Mouse (Mus musculus) adrenal gland (tissue): ENCODE measurements around the gene Chrm4.

Source experiments
- intact Hi-C: fragments of 180-260 bp; cut with DNase I; formaldehyde crosslinking; loops from one replicate; pipeline ENCODE4 v1.15.1; 2025
- microRNA-seq, 2 experiments: library from miRNA; unstranded; fragments of <30 nt; microRNA quantifications; one replicate each; pipeline ENCODE4; 2019

The Chrm4 gene

DNA sequence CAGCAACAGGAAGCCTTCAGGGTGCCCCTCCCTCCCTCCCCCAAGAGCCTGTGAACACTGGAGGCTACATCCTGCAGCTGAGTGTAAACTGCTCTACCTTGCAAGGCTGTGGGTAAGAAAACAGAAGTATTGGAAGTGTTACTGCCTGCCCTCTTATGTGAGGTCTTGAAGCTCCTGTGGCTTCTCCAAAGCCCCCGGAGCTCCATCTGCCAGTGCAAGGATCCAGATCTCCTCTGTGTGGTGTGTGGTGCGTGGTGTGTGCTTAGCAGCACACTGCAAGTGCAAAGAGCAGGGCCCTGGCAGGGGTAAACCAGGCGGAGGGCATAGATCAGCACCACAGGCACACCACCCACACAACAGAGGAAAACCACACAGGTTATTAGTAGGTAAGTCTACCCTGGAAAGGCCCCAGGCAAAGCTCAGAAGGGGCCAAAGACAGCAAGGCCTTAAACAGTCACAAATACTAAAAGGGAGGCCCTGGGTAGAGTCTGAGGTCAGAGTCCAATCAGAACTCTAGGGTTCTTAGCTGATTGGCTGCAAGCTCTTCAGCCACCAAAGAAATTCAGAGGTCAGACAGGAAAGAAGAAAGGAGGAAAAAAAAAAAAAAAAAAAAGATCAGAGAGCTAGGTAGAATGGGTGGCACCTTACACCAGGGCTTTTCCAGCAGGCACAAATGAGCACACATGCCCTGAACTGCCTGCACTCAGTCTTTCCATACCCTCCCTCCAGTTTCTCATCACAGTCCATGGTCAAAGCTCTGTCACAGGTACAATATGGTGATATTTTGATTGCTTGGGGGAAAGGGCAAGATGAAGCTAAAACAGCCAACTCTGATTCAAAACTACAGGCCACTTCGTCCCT is 35.1 kb downstream of the Chrm4 start:
- intact Hi-C loops, result no loop called here

DNA sequence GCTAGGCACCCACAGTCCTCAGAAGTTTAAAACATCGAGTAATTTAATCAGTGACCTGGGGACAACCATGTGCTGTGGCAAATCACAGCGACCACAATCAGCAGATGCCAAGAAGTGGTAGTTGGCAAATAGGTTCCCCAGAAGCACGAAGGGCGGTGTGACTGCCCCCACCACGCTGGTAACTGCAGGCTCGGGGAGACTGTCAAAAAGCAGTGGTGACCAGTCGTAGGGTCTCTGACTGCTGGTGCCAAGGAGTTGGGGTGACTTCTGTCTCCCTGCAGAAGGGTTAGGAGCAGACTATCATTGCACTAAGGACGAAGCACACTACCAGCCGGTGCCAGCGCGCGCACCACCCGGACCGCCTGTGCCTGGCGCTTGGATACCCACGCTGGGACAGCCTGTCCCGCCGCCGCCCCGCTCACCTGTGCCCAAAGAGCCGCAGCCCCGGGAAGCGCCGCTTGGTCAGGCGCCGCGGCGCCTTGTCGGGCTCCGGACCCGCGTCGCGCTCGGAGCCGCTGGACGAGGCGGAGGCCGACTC is 35.9 kb downstream of the Chrm4 start:
- intact Hi-C loops, result no loop called here

DNA sequence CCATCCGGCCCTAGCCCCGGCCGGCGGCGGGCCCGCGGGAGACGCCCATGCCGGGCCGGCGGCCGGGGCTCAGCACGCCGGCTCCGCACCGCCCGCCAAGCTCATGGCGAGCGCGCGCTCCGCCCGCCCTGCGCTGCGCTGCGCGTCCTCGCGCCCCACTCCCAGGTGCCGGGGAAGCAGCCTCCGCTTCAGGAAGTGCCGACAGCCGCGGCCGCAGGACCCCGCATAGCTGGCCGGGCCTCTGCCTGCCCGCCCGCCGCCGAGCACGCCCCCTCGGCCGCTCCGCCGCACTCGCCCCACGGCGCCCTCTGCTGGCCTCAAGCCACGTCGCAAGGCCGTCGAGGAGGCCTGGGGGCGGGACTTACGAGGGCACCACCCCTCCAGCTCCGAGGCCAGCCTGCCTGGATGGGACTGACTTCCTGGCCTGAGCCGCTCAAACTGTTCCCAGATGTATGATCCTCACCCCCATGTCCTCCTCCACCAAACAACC is 36.4 kb downstream of the Chrm4 start:
- intact Hi-C loops, result no loop called here

DNA sequence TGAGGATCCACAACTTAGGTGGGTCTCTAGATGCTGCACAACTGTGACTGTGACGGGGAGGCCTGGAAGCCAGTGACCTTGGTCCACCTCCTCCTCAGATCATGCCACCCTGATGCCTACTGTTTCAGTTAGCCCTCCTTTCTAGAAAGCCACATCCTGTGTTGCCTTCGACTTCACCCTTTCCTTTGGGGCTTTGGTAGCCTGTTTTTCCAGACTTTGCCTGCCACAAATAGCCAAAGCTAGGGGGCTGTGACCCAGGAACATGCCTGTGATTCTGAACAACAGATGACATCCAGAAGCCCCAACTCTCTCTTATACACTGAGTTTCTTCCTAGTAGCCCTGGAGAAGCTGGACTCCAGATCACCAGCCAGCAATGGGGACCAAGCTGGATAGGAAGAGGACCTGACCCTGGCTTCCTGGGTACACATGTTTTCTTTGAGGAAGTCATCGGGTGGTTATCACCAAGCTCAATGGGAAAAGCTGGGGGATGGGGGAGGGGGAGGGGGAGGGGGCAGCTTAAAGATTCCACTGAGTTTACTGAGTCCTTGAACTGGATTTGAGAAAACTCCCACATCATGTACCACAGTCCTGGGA is 37.7 kb downstream of the Chrm4 start:
- intact Hi-C loops, result no loop called here

DNA sequence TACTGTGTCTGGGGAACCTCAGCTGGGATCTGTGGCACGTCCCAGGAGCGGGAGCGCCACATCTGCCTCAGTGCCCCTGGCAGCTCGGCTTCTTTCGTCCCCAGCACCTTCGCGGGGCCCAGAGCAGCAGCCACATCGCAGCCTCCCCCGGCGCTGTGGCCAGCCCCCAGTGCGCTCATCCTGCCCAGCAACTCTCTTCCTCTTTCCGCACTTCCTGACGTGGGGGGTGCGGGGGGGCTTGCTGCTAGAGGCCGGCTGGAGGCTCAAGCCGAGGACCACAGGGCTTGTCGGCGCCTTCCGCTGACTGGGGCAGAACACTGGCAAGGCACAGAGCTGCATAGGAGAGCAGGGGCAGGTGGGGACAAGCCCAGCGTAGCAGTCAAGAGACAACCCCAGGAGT is 38.4 kb downstream of the Chrm4 start:
- intact Hi-C loops, result no loop called here

DNA sequence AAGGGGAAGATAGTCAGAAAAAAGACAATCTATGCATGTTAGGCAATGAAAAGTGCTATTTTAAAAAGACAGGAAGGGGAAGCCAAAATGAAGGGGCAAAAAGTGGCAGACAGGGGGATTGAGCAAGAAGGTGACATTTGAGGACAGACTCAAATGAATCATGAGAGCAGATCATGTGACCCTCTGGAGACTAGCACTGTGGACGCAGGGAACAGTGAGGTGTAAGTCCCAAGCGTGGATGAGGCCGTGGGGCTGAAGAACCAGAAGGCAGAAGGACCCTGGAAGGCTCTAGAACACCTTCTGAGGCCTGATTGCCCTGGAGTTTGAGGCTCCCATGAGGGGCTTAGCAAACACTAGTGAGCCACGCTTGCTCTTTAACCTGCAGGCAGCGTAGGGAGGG is 39.3 kb downstream of the Chrm4 start:
- intact Hi-C loops, result no loop called here

DNA sequence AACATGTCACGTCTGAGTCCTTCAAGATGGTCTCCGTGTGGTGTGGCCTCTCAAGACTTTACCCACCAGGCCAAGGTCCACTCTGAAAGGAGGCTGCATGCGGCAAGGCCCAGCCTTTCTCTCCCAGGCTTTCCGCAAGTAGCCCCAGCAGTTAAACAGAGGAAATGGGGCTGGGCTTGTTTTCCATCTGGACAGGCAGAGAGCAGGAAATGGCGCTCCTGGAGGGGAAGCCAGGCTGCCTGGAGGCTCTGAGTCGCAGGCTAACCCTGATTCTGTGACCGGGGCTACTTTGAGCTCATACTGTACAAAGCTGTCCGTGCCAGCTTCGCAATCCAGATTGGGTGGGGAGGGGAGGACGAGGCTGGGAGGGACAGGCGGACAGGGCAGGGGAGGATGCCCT is 40.9 kb downstream of the Chrm4 start:
- intact Hi-C loops, result no loop called here

DNA sequence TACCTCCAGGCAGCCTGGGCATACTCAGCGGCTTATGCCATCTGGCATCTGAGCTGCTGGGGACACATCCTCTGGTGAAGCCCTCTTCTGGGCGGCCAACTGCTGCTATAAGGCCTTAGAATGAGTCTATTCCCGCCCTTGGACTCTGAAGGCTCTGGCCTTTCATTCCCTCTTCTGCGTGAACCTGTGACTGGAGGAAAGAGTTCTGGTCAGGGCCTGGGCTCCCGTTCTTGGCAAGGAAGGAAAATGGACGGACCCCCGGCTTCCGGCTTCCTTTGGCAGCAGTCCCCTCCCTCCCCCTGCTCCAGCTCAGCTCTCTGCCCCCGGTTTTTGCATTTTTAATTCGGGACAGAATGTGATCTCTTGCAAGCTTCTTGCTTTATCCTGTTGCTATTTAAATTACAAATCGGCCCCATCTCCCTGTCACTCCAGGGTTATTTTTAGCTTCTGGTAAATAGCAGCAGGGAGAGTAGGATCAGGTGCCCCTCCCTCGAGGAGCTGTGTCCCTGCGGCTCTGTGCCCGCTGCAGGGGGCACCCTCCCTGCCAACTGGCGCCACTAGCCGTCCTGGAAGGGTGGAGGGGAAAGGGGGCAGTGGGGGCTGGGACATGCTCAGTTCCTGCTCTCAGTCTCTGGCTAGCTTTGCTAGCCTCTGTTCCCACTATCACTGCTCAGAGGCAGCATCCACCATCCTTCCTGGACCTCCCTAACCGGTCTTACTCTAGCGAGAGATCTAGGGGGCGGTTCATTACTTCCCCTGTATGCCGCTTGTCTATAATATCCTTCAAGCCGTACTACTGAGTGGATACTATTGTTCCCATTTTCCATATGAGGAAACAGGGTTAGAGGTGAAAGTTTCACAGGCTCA is 44.4 kb downstream of the Chrm4 start:
- intact Hi-C loops, result no loop called here

DNA sequence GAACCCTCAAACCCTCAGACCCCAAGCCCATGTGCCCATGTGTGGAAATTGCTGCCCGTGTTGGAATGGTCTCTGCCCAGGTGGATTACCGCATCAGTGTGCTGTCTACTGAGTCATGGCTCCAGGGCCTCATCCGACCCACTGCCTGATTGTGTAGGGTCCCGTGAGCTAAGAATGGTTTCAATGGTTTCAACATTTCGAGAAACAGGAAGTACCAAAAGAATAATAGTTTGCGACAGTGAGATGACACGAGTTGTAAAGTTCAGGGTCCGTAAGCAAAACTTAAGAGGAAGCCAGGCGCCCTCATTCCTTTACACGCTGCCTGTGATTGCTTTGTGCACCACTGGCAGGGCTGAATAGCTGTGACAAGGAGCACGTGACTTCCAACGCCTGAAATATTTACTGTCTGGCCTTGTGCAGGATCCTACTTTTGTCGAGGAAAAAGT is 45.1 kb downstream of the Chrm4 start:
- intact Hi-C loops, result no loop called here

DNA sequence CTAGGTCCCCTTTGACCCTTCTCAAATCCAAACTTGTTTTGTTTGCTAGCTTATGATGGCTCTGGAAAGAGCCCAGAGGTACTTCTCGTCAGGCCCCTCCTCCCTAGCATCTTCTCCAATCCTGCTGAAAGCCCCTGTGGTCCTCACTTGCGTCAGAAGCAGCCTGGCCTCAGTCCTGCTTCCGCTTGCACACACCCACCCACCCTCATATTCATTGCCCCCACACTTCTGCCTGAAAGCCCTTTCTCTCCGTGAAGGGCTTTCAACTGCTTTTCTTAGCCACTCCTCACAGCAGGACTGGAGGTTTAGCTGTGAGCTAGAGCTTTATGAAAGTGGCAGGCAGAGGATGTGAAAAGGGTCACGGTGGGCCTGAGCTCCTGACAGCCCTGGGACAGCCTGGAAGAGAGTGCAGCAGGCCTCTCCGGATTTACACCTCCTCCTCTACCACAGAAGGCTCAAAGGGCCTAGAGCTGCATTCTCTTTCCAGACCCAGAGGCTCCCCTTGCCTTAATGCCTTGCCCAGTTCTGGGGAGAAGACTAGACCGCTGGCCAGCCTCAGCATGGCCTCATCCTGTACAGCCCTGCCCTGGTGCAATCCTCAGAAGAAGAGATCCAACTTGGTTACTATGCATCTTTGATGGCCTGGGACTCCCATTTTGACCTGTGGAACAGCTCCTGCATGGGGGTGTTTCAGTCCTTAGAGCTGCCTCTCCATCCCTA is 46.5 kb downstream of the Chrm4 start:
- intact Hi-C loops, result no loop called here

DNA sequence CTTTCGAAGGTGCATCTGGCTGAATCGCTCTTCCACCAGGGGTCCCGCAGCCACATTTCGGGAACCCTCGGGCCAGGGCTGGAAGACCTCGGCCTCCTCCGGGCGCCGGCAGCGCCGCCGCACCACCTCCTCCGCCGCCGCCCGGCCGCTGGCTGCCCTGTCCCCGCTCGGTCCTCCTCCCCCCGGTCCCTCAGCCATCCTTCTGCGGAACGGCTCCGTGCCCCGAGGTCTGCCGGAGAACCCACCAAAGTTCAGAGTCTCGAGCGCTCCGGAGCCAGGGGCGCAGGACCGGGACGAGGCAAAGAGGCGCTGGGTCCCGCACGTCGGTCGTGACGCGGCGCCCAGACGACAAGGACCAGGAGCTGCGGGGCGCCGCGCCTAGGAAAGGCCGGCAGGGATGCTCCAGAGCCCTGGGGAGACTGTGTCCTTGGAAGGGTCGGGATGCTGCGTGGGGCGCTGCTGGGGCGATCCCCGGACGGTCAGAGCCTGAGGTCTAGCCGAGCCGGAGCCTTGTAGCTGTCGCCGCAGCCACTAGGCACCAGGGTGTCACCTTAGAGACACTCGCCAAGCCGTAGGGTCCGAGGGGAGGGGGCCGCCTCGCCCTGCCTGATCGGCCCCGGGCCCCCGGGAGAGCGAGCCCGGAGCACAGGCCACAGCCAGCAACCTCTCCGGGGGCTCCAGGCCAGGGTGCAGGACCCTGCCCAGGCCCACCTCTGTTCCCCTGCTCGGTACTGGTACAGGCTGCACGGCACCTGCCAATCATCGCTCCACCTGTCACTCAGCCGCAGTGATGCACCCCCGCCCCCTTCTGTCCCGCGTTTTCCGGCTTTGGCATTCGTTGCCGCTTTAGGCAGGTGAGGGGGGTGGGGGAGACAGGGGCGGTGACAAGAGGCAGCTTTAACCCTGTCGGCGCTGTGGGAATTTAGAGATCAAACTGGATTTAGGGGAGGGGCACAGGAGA is 48.8 kb downstream of the Chrm4 start, which contains the start of gene Dgkz:
Gene Dgkz, minus strand, starts transcription at position 284 of the 961 bp plus-strand sequence.
- intact Hi-C loops, result no loop called here

DNA sequence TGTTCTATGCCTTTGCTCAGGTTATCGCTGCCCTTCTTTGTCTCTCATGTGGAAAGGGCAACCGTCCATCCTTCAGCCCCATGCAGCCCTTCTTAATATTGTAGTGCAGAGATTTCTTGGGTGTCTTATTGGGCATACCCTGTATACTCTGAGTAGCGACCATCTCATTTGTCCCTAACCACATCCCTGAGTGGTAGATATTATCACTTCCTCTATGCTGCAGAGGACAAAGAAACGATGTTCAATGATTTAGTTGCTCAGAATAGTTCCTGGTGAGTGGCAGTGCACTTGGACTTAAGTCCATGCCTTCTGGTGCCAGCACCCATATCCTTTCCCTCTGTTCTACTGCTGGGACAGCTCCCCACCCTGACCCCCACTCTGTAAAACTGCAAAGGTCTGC is 50.9 kb downstream of the Chrm4 start:
- intact Hi-C loops, result no loop called here

Small RNA genes lying within 50 kb of the gene (microRNA-seq; reads per million reads assigned to microRNA genes)
- gene Mir6999, result 0.23 to 0.25 reads per million in 2 experiments
